Mouse (Mus musculus): ENCODE results near the gene Tdrd1.

The Tdrd1 gene

GRCm38 (mm10) chr19:56897654-56898053 is 71.6 kb downstream of the Tdrd1 start:
- in situ Hi-C loops (cut with MboI; ENCODE audit: low pct_unique_long_range_greater_than_20kb in 1 of 2, low sequenced_read_pairs in 2 of 2, unreplicated experiment in 1 of 2) = no loop called here

DNA sequence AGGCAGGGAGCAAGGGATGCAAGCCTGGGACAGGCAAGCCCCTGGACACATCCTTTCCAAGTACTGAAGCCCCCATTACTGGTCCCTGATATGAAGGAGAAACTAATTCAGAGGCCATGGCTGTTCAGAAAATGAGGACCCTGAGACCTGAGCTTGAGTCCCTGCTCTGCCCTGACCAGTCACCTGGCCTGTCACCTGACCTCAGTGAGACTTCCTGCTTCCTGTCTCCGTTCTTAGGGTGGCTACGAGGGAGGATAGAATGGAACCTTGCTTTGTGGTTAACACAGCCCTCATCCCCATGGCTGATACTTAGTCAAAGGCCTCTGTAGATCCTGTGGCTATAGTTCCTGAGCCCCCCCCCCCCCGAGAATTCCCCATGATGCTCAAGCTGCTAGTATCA is 78.1 kb downstream of the Tdrd1 start:
- in situ Hi-C loops (cut with MboI; ENCODE audit: low pct_unique_long_range_greater_than_20kb in 1 of 2, low sequenced_read_pairs in 2 of 2, unreplicated experiment in 1 of 2) = loop anchor here in 1 of 2 experiments (25.0 kb wide), 1 partner anchor 408 kb away; the partner anchor contains the start of gene Ablim1

DNA sequence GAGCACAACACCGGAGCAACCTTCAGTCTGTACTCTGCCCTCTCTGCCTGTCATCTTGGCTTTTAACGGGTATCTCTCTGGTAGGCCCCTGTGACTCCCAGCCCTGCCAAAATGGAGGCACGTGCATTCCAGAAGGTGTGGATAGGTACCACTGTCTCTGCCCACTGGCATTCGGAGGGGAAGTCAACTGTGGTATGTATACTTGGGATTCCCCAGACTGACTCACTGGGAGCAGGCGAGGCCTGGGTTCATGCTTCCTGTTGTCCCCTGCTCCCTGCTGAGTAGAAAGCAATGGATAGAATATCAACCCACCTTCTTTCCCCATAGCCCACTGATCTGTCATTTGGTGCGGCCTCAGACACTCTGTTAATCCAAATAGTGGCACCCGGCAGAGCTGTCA is 79.4 kb downstream of the Tdrd1 start:
- in situ Hi-C loops (cut with MboI; ENCODE audit: low pct_unique_long_range_greater_than_20kb in 1 of 2, low sequenced_read_pairs in 2 of 2, unreplicated experiment in 1 of 2) = loop anchor here in 1 of 2 experiments (25.0 kb wide), 1 partner anchor 407 kb away; the partner anchor contains the start of gene Ablim1

DNA sequence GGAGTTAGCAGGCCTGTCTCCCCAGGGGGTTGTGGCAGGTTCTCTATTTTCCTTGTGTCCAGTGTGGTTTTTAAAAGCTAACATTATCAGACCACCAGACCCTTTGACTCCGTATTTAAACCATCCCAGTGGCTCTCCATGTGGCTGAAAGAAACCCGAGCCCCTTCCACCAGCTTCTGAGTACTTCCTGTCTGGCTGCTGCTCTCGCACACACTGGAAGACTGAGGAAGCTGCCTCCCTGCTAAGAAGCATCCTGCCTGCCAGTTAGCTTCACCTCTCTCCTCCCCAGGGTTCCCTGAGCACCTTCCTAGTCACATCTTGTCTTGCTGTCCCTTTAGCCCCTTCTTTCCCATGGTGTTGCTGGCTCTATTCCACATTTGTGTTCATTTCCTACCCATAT is 81.8 kb downstream of the Tdrd1 start:
- in situ Hi-C loops (cut with MboI; ENCODE audit: low pct_unique_long_range_greater_than_20kb in 1 of 2, low sequenced_read_pairs in 2 of 2, unreplicated experiment in 1 of 2) = loop anchor here in 1 of 2 experiments (25.0 kb wide), 1 partner anchor 404 kb away; the partner anchor contains the start of gene Ablim1

- in situ Hi-C loops (cut with MboI; ENCODE audit: low pct_unique_long_range_greater_than_20kb in 1 of 2, low sequenced_read_pairs in 2 of 2, unreplicated experiment in 1 of 2) = loop anchor here in 1 of 2 experiments (25.0 kb wide), 1 partner anchor 404 kb away; the partner anchor contains the start of gene Ablim1
These were observed 82.7 kb downstream of the Tdrd1 start for GRCm38 (mm10) chr19:56908472-56909270.

- in situ Hi-C loops (cut with MboI; ENCODE audit: low pct_unique_long_range_greater_than_20kb in 1 of 2, low sequenced_read_pairs in 2 of 2, unreplicated experiment in 1 of 2) = loop anchor here in 1 of 2 experiments (25.0 kb wide), 1 partner anchor 402 kb away; the partner anchor contains the start of gene Ablim1
These were observed 84.6 kb downstream of the Tdrd1 start for GRCm38 (mm10) chr19:56910561-56910960.

- in situ Hi-C loops (cut with MboI; ENCODE audit: low pct_unique_long_range_greater_than_20kb in 1 of 2, low sequenced_read_pairs in 2 of 2, unreplicated experiment in 1 of 2) = loop anchor here in 1 of 2 experiments (25.0 kb wide), 1 partner anchor 399 kb away; the partner anchor contains the start of gene Ablim1
These were observed 87.8 kb downstream of the Tdrd1 start for GRCm38 (mm10) chr19:56913761-56914160.

DNA sequence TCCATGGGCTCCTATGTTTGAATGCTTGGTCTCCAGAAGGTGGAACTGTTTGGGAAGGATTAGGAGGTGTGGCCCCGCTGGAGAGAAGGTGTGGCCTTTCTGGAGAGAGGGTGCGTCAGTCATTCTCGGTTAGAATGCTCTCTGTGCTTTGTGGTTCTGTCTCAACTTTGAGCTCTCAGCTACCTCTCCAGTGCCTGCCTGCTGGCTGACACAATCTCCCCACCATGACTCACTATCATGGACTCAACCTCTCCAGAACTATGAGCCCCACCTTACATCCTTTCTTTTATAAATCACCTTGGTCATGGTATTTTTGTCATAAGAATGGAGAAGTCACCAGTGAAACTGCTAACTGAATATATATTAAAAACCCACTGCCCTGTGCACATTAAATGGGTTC is 88.6 kb downstream of the Tdrd1 start:
- in situ Hi-C loops (cut with MboI; ENCODE audit: low pct_unique_long_range_greater_than_20kb in 1 of 2, low sequenced_read_pairs in 2 of 2, unreplicated experiment in 1 of 2) = loop anchor here in 1 of 2 experiments (25.0 kb wide), 1 partner anchor 398 kb away; the partner anchor contains the start of gene Ablim1

GRCm38 (mm10) chr19:56915084-56915483 is 89.1 kb downstream of the Tdrd1 start:
- in situ Hi-C loops (cut with MboI; ENCODE audit: low pct_unique_long_range_greater_than_20kb in 1 of 2, low sequenced_read_pairs in 2 of 2, unreplicated experiment in 1 of 2) = loop anchor here in 1 of 2 experiments (25.0 kb wide), 1 partner anchor 397 kb away; the partner anchor contains the start of gene Ablim1

Data from mouse embryonic stem cell (cell line).